Mouse (Mus musculus) layer of hippocampus, postnatal 10 days (tissue): ENCODE data around the gene Inka1. TPM values are rescaled to one million over a fixed set of nuclear protein-coding genes. Genes with fewer than 3 reads are reported as not detected.
A peak's percentile ranks its signal among the peaks of the same experiment; 100 is the strongest.

Source experiments
- DNase-seq, 2 experiments: peaks; one replicate each; pipeline ENCODE4 v3.0.0; 2021; ENCODE audit warnings: low spot score in 2 of 2
- total RNA-seq, 2 experiments: library from RNA; stranded (reverse); gene quantifications; 2 replicates each; pipeline ENCODE4 v1.2.3; 2021

Inka1 gene
- total RNA-seq, 2 experiments from 2014 or later: 10.0 to 10.3 TPM

DNA sequence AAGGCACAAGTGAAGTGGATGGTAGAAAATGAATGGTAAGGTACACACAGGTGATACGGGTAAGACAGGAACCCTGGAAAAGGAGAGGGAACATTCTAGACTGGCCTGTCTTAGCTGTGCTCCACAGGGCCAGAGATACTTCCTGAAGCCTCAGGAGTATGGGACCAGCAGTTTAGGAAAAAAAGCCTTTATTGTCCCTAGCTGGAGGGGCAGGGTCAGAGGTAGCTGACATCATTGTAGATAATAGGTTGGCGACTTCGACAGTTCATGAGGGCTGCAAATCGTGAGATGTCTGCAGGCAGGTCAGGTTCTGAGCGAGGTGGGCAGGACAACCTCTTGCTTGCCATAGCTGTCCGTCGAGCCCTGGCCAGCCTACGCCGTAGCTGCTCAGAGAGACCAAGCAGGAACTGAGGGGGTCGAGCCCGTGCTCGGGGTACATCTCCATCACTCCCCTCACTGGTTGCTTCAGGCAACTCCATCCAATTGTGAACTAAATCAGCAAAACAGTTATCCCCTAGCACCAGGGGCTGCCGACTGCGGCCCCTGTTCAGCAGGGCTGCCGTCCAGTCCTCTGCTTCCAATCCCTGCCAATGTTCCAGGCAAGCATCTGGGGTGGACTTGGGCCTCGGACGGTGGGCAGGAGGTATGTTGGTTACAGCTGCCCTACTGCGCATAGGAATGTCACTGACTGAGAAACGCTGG lies 1.5 kb downstream of the Inka1 start:
- DNase-seq: no peak

GRCm38 (mm10) chr9:107983421-107983890 lies 2.2 kb downstream of the Inka1 start:
- DNase-seq: peak; percentile 59 to 63

DNA sequence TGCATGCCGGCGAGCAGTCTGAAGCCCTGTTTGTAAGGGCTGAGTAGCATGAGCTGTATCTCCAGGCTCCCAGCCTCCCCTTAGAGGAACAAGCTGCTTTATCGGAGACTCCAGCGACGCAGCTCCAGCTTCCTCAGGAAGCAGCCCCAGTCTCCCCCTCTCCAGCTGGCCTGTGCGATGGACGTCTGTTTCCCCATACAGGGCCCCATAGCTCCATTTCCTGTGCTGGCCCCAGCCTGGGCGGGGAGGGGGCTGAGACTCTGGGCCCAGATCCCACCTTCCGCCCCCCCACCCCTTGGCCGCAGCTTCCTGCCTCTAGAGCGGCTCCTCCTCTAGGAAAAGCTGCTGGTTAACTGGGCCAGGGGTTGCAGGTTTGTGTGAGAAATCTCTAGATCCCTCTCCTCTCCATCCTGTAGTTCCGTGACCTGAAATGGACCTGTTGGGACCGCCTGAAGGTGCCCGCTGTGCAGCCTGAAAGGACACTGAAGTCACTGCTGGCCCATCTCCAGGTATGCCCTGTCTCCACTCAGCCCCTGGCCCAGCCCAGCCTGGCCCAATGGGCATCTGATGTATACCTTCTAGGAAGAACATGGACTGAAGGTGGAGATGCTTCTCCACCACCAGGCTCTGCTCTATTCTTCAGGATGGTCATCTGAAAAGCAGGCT lies 2.9 kb downstream of the Inka1 start, which contains the start of gene Gm20661:
Gene Gm20661, plus strand, starts transcription at position 378 of the 666 bp plus-strand sequence.
- DNase-seq: peak; percentile 52 to 61

GRCm38 (mm10) chr9:107981684-107982605 lies 3.7 kb downstream of the Inka1 start:
- DNase-seq: peak; percentile 24 to 43

GRCm38 (mm10) chr9:107978815-107979214 lies 6.9 kb downstream of the Inka1 start:
- DNase-seq: no peak

DNA sequence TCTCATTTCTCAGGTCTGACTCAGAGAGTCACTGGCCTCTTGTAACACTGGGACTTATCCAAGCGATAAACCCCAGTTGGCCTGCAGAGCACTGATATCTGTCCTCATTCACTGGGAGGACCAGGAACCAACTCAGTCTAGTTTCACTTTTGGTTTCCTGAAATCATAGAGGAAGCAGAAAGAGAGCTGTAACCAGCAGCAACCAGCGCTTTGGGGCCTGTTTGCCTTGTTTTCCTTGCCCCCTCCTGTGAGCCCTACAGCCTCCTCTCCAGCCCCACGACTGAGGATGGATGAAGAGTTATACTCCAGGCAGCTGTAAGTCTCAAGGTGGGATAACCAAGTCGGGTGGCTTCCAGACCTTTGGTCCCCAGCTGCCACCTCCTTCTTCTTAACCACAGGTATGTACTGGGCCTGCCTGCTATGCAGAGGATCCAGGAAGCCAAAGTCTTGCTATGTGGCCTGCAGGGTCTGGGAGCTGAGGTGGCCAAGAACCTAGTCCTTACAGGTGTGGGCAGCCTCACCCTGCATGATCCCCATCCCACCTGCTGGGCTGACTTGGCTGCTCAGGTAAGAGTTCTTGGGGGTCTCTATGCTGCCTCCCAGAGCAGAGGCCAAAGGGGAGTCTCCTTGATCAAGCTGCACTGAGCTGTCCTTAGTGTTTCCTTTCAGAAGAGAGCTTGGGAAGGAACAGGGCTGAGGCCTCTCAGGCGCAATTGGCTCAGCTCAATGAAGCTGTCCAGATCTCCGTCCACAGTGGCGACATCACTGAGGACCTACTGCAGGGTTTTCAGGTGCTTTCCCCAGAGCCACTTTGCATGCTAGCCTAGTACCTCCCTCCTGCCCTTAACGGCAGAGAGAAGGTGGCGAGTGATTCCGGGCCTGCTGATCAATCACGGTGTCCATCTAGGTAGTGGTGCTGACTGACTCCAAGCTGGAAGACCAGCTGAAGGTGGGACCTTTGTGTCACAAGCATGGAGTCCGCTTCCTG lies 10.0 kb downstream of the Inka1 start, which contains the start of gene Uba7:
Gene Uba7, plus strand, starts transcription at position 107 of the 988 bp plus-strand sequence.
- DNase-seq: no peak

- no peak for DNase-seq
Measured at GRCm38 (mm10) chr9:107974491-107975171, 11.0 kb downstream of the Inka1 start.

GRCm38 (mm10) chr9:107971690-107972541 lies 13.8 kb downstream of the Inka1 start:
- no peak for DNase-seq

DNA sequence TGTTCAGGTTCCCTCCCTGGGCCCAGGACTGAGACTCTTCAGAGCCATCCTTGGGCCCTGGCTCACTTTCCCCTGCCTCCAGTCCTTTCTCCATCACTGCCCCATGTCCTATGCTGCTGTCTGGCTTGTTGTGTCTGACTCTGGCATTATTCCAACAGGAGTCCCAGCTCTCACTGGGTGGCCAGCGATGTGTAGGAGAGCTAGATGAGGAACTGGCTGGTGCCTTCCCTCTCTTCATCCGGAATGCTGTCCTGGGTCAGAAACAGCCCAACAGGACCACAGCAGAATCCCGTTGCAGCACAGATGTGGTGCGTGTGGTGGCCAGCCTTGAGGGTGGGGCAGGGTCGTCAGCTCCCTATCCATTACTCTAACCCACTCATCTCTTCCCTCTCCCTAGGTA lies 15.4 kb downstream of the Inka1 start:
- DNase-seq: no peak

- no peak for DNase-seq
Measured at GRCm38 (mm10) chr9:107968531-107968930, 17.1 kb downstream of the Inka1 start.

DNA sequence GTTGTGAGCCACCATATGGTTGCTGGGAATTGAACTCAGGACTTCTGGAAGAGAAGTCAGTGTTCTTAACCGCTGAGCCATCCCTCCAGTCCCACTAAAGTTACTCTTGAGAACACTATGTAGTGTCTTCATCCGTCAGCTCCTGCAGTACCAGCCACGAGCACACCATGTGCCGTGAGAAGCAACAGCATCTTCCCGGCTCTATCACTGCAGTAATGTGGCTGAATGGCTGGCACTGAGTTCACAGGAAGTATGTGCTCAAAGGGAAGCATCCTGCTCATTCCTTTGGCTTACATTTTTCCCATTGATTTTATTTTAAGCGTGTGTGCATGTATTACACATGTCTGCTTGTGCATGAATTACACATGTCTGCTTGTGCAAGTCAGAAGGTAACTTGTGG lies 18.2 kb downstream of the Inka1 start:
- DNase-seq: no peak

GRCm38 (mm10) chr9:107966676-107967075 lies 19.0 kb downstream of the Inka1 start:
- no peak for DNase-seq

DNA sequence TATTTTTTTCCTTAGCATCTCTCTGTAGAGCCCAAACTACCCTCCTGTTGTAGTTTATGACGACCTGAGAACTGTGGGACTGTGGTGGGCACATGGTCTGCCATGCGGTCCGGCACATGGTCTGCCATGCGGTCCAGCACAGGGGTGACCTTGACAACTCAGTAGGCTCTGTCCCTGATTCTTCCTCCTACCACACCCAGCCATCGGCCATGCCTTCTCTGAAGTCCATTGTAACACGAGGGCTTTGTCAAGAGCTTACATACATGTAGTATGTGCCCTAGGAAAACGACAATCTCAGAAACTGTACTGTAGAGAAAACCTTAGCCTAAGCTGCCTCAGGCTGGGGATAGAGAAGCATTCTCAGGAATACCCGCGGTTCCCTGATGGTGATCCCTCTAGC lies 21.0 kb downstream of the Inka1 start:
- DNase-seq: no peak

DNA sequence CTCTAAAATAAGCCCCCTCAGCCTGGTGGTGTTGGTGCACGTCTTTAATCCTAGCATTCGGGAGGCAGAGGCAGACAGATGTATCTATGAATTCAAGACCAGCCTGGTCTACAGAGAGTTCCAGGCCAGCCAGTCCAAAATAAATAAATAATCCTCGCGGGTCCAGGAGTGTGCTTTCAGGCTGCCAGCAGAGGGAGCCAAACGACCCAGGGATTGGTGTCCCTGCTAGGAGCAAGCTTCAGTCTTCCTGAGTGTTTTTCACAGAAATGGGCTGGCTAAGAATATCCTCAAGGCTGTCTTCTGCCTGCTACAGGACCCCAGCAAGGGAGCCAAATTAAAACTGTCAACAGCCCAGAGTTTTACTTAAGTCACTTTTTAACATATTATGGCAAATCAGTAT lies 22.0 kb downstream of the Inka1 start:
- DNase-seq: peak; percentile 78 to 81

GRCm38 (mm10) chr9:107962916-107963315 lies 22.8 kb downstream of the Inka1 start:
- DNase-seq: no peak

- peak; percentile 62 to 76 for DNase-seq
Measured at GRCm38 (mm10) chr9:107961881-107962280, 23.8 kb downstream of the Inka1 start.

- peak; percentile 60 to 62 for DNase-seq
Measured at GRCm38 (mm10) chr9:107961351-107961762, 24.3 kb downstream of the Inka1 start.

DNA sequence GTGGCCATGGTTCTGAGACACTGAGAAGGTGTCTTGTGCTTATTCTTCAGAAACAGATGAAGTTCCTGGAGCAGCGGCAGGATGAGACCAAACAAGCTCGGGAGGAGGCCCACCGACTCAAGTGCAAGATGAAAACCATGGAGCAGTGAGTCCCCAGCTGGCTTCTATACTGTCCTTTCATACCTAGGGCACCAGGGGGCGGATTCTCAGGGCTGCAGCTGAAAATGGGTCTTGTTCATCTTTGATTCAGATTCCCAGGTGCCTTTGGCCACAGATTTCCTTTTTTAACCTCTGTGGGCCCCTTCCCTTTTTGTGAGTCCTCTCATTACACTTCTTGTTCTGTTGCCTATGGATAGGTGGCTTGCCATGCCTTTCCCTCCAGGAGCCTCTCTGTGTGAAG lies 24.8 kb downstream of the Inka1 start:
- DNase-seq: no peak

- DNase-seq: no peak
Measured at GRCm38 (mm10) chr9:107959896-107960295, 25.8 kb downstream of the Inka1 start.
